ENCODE assay signal across 23 mouse cellular contexts in the genomic region with DNA sequence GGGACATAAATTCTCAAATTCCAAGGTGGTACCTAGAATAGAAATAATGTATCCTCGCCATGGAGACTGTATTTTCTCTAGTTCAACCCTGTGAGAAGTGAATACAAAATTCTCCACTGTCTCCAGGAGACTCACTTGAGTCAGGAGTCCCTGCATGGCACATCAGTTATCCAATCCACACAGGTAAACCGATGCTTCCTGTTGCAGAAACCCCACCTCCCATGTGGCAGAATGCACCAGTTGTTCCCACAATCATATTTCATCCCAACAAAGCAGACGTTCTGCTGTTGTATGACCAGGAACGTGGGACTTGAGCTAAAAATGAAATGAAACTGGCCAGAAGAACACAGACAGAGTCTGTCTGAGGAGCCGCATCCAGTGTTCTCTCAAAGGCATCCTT. TPM values are rescaled to one million over a fixed set of nuclear protein-coding genes. Genes with fewer than 3 reads are reported as not detected.
DNase-seq lines count a peak whose midpoint lies in the region; ATAC-seq lines count a peak whose summit lies in the region.
"Had no signal": no experiment of that assay in that cellular context is flagged by ENCODE, and none has a peak within 500 bp of the region (broad histone marks: within the 10 kb centered on the region; RNA-seq: fewer than 3 reads in every experiment).

No protein-coding gene starts in this region.

- ATAC-seq in hindbrain, embryonic 13.5 days (ENCODE audit: low FRiP score) = no peak
- ATAC-seq: forebrain, embryonic 13.5 days; forebrain, postnatal 0 days had no signal

- intact Hi-C loops in left cerebral cortex, postnatal 25 days (cut with DNase I) = no loop called here
- intact Hi-C loops in left cerebral cortex, postnatal 4 days (cut with DNase I) = no loop called here

- WGBS in hindbrain, embryonic 13.5 days = 78% methylated on average over 5 of the region's 5 CpGs

- H3K9me3 ChIP-seq in hindbrain, embryonic 13.5 days = no peaks in the 10 kb centered on the region
- H3K9me3 ChIP-seq: embryonic facial prominence, embryonic 10.5 days; forebrain, embryonic 13.5 days; heart, embryonic 10.5 days had no signal

- H3K4me3 ChIP-seq in hindbrain, embryonic 13.5 days = no peak overlapping the region
- H3K4me3 ChIP-seq: embryonic facial prominence, embryonic 10.5 days; forebrain, embryonic 13.5 days; heart, embryonic 10.5 days had no signal

- no peak overlapping the region for H3K4me2 ChIP-seq in hindbrain, embryonic 13.5 days
- H3K4me2 ChIP-seq: forebrain, embryonic 13.5 days; hindbrain, embryonic 14.5 days had no signal

- peaks cover 4% of the 10 kb centered on the region for H3K4me1 ChIP-seq in hindbrain, embryonic 13.5 days (replicated peaks)

- no peak overlapping the region for H3K9ac ChIP-seq in hindbrain, embryonic 13.5 days
- H3K9ac ChIP-seq: forebrain, embryonic 13.5 days; forebrain, postnatal 0 days; hindbrain, embryonic 14.5 days had no signal

- H3K27ac ChIP-seq in hindbrain, embryonic 13.5 days = no peak overlapping the region
- H3K27ac ChIP-seq: embryonic facial prominence, embryonic 10.5 days; forebrain, embryonic 13.5 days; heart, embryonic 10.5 days; hindbrain, embryonic 14.5 days had no signal

- no peaks in the 10 kb centered on the region for H3K36me3 ChIP-seq in hindbrain, embryonic 13.5 days
- H3K36me3 ChIP-seq: embryonic facial prominence, embryonic 10.5 days; heart, embryonic 10.5 days had no signal

- peaks cover 30% of the 10 kb centered on the region for H3K27me3 ChIP-seq in hindbrain, embryonic 13.5 days

- peak; percentile 9 for DNase-seq in layer of hippocampus, adult 9-11 months
- no peak for DNase-seq in layer of hippocampus, adult 9-10 months (ENCODE audit: low spot score)
- DNase-seq in left cerebral cortex, postnatal 25 days (ENCODE audit: low spot score in 2 of 2) = peak; percentile 8 to 40
- no peak for DNase-seq in left cerebral cortex, postnatal 4 days
- DNase-seq in brain, adult 2 months (ENCODE audit: low read depth, low spot score) = peak; percentile 29
- peak; percentile 12 to 19 for DNase-seq in frontal cortex, postnatal 36 days (ENCODE audit: low spot score in 2 of 2)
- DNase-seq in gastrocnemius, postnatal 4 days (ENCODE audit: low spot score in 2 of 2) = no peak
- DNase-seq: adrenal gland, postnatal 14 days; cerebellum, adult 18-20 months; cerebellum, adult 9-11 months; cerebellum, postnatal 36 days; gastrocnemius, postnatal 36 days; heart, adult 18-20 months; heart, postnatal 14 days had no signal

RNA-seq across cellular contexts. Expression of a gene that starts 5.3 kb away (rescaled TPM):
- 100 to 1,000 TPM; 233 to 238 TPM for total RNA-seq in left cerebral cortex, postnatal 25 days (2021)
- 100 to 1,000 TPM; 161 to 165 TPM for total RNA-seq in left cerebral cortex, postnatal 4 days (2021)
- not detected for total RNA-seq in gastrocnemius, postnatal 4 days (2021)
- polyA plus RNA-seq in hindbrain, embryonic 13.5 days (2015; fragmentation: Nextera tagmentation; extraction: Ambion mirVana) = 287 and 371 TPM in 2 replicates
- total RNA-seq: gastrocnemius, postnatal 36 days; heart, adult 18-20 months; heart, postnatal 14 days; hematopoietic stem cell, adult 5-6 weeks; MEL had no signal
- polyA plus RNA-seq: C2C12 had no signal

Comparison
In these comparisons a context has a peak if more than half of its experiments do, and no peak if none do; other contexts are left out.
1. DNase-seq: peak in layer of hippocampus, adult 9-11 months (single experiment), left cerebral cortex, postnatal 25 days (2 of 2), brain, adult 2 months (single experiment) and frontal cortex, postnatal 36 days (2 of 2); none in layer of hippocampus, adult 9-10 months (single experiment), left cerebral cortex, postnatal 4 days (single experiment) and gastrocnemius, postnatal 4 days (0 of 2).
2. RNA of a gene that starts 5.3 kb away (total RNA-seq): 233 to 238 TPM in left cerebral cortex, postnatal 25 days and 161 to 165 TPM in left cerebral cortex, postnatal 4 days; not detected in gastrocnemius, postnatal 4 days; every median in the first group is over 100 times any median in the second.